Mouse (Mus musculus): ENCODE results near the gene Myo6. TPM values are rescaled to one million over a fixed set of nuclear protein-coding genes. Genes with fewer than 3 reads are reported as not detected.

Myo6 gene
- polyA plus RNA-seq, 1 experiment, result 61.9 TPM

DNA sequence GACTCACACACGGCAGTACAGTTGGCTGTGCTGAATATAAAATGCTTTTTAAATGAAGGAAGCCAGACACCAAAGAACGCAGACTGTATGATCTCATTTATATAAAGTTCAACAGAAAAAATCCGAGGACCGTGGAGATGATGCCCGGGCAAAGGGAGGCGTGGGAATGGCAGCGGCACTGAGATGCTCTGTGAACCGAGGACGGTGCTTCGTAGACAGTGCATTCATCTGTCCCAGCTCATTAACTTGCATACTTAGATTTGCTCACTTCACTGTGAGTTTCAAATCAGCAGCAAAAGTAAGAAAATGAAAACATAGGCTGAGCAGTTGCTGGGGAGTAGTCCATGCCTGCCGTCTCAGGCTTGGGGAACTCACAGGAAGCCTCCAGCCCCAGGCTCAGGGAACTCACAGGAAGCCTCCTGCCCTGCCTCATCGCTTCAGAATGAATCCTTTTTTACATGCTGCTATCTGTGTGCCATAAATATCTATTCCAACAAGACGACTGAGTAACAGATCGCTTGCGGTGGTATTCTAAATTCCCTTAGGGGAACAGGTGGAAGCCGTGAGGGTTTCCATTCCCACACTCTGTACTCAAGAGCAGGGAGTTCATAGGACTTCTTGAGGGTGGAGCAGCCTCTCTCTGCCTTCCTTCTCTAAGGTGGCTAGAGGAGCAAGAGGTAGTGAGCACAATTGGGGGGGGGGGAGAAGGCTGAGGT is 52.1 kb downstream of the Myo6 start:
- 60% methylated on average over 16 of the region's 16 CpGs for WGBS
- no peak overlapping the region for H3K4me3 ChIP-seq (replicated peaks; ENCODE audit: insufficient read depth, low read depth, low read length)
- H3K27me3 ChIP-seq (ENCODE audit: control insufficient read depth, insufficient read depth, low read length), result no peaks in the 10 kb centered on the region
- no peak for DNase-seq
- peaks cover 2% of the 10 kb centered on the region; the same call in 1 of the 2 replicates for H3K4me1 ChIP-seq (ENCODE audit: control insufficient read depth, insufficient read depth, low read length)
- no peak overlapping the region for H3K27ac ChIP-seq (ENCODE audit: insufficient read depth, low read length)
- TF ChIP-seq CTCF (IDR thresholded peaks at IDR 0.05; ENCODE audit: borderline replicate concordance, insufficient read depth, low read depth, low read length) (no peak), POLR2A (IDR thresholded peaks at IDR 0.05; ENCODE audit: borderline replicate concordance, insufficient read depth, low read length) (no peak)

DNA sequence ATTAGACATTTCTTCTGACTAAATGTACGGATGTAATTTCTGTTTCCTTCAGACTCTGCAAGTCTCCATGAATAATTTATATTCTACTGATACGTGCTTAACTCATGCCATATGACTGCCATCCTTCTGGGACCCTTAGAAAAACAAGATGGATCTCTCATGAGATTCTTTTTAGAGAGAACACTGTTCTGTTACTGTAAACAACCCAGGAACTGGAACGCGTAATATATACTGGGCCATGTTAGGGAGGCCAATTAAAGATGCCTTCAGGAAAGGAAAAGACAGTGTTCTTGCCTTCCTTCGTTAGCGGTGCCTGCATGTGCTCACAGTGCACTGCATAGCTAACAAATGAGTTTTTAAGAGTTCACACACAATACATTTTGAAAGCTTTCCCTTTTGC is 53.9 kb downstream of the Myo6 start:
- no peak overlapping the region for H3K27ac ChIP-seq (ENCODE audit: insufficient read depth, low read length)
- H3K4me3 ChIP-seq (replicated peaks; ENCODE audit: insufficient read depth, low read depth, low read length), result no peak overlapping the region
- no peaks in the 10 kb centered on the region for H3K27me3 ChIP-seq (ENCODE audit: control insufficient read depth, insufficient read depth, low read length)
- WGBS, result 85% methylated on average over 6 of the region's 6 CpGs
- DNase-seq, result no peak
- peaks cover 2% of the 10 kb centered on the region; the same call in 1 of the 2 replicates for H3K4me1 ChIP-seq (ENCODE audit: control insufficient read depth, insufficient read depth, low read length)
- TF ChIP-seq CTCF (IDR thresholded peaks at IDR 0.05; ENCODE audit: borderline replicate concordance, insufficient read depth, low read depth, low read length) (no peak), POLR2A (IDR thresholded peaks at IDR 0.05; ENCODE audit: borderline replicate concordance, insufficient read depth, low read length) (no peak)

DNA sequence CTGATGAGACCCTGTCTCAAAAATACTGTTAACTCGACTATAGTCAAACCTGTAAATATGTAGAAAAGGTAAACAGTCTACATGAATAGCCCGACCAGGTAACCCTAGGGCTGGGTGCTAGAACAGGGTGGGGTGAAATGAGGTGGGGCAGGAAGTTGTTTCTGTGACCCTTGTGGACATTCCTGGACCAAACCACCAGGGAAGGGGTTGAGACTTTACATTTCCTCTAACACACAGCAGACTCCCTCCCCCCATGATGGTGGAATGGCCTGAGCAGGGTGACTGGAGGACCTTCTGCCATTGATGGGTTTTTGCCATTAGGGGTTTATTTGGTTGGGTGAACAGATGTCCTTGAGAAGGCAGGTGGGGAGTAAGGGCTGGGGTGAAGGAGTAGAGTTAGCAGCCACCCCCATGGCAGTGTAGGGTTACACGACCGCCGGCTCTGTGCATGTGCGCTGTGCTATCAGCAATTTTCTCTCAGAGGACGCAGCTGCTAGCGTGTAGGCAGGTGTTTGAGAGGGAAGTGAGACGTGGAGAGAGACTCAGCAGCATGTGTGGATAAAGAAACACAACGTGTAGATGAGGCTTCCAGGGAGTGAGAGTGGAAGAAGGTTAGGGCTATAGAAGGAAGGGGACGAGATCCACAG is 59.3 kb downstream of the Myo6 start:
- Histone ChIP-seq H3K4me1 (ENCODE audit: control insufficient read depth, insufficient read depth, low read length) (no peaks in the 10 kb centered on the region), H3K4me3 (replicated peaks; ENCODE audit: insufficient read depth, low read depth, low read length) (no peak overlapping the region), H3K27ac (ENCODE audit: insufficient read depth, low read length) (no peak overlapping the region), H3K27me3 (ENCODE audit: control insufficient read depth, insufficient read depth, low read length) (no peaks in the 10 kb centered on the region)
- DNase-seq, result no peak
- TF ChIP-seq CTCF (IDR thresholded peaks at IDR 0.05; ENCODE audit: borderline replicate concordance, insufficient read depth, low read depth, low read length) (no peak), POLR2A (IDR thresholded peaks at IDR 0.05; ENCODE audit: borderline replicate concordance, insufficient read depth, low read length) (no peak)
- 90% methylated on average over 11 of the region's 11 CpGs for WGBS

DNA sequence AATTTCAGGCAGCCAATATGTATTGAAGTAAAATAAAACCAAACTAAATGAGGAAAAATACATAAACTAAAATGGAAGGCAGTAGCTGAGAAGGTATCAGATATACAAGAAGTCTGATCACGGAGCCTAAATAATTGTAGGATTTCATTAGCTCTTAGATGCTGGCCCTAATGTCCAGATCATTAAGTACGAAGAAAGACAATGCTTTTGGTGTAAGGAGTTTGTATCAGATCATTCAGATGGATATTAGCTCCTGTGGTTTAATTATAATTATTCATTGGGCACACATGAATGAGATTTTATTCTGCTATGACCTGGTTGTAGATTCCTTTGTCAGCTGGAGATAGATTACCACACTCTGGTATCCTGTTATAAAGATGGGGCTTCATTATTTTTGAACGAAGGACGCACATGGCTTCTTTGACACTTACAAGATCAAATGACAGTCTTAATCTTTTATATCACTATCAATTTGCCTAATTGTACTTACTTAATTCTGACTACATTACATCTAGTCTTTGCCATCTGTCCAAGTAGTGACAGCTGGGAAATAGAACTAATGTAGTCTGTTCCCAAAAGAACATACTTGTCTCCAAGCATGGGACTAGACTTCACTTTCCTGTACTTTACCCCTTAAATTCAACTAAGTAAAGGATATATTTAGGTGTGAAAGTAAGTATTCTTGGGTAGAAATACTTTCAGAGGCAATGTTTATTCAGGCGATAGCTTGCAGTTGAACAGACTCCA is 61.9 kb downstream of the Myo6 start:
- no peak for DNase-seq
- WGBS, result 50% methylated on average over 5 of the region's 5 CpGs
- no peak overlapping the region for H3K4me3 ChIP-seq (replicated peaks; ENCODE audit: insufficient read depth, low read depth, low read length)
- no peak overlapping the region for H3K27ac ChIP-seq (ENCODE audit: insufficient read depth, low read length)
- TF ChIP-seq POLR2A (IDR thresholded peaks at IDR 0.05; ENCODE audit: borderline replicate concordance, insufficient read depth, low read length), result no peak
- no peak for TF ChIP-seq CTCF (IDR thresholded peaks at IDR 0.05; ENCODE audit: borderline replicate concordance, insufficient read depth, low read depth, low read length)
- no peaks in the 10 kb centered on the region for H3K4me1 ChIP-seq (ENCODE audit: control insufficient read depth, insufficient read depth, low read length)
- H3K27me3 ChIP-seq (ENCODE audit: control insufficient read depth, insufficient read depth, low read length), result no peaks in the 10 kb centered on the region

DNA sequence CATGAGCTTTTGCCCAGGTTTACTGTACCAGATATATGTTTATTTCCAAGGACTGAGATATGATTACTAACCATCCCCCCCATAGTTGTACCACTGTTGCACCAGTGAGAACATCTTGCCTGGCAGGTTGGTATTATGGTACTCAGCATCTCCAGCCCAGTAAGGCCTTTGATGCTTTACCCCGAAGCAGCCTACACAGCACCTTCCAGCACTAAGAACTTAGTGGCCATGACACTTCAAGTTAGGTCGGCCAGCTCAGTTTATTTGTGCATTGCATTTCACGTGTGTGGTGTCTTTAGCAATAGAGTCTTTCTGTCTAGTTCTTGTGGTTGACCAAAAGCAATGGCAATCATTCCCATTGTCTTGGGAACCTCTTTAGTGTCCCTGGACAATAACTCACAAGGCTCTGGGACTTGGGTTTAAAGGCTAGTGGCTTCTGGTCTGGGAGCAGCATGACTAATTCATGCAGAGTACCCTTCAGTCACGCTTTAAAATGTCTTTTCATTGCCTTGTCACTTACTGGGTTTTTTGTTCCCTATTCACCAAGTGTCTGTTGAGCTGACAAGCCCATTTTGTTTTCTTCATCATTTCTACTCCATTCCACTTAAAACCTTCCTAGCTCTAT is 69.1 kb downstream of the Myo6 start:
- H3K4me1 ChIP-seq (ENCODE audit: control insufficient read depth, insufficient read depth, low read length), result no peaks in the 10 kb centered on the region
- no peak overlapping the region for H3K27ac ChIP-seq (ENCODE audit: insufficient read depth, low read length)
- TF ChIP-seq POLR2A (IDR thresholded peaks at IDR 0.05; ENCODE audit: borderline replicate concordance, insufficient read depth, low read length), result no peak
- no peak for TF ChIP-seq CTCF (IDR thresholded peaks at IDR 0.05; ENCODE audit: borderline replicate concordance, insufficient read depth, low read depth, low read length)
- WGBS, result 28% methylated on average over 4 of the region's 4 CpGs
- DNase-seq, result no peak
- H3K27me3 ChIP-seq (ENCODE audit: control insufficient read depth, insufficient read depth, low read length), result no peaks in the 10 kb centered on the region
- H3K4me3 ChIP-seq (replicated peaks; ENCODE audit: insufficient read depth, low read depth, low read length), result no peak overlapping the region

DNA sequence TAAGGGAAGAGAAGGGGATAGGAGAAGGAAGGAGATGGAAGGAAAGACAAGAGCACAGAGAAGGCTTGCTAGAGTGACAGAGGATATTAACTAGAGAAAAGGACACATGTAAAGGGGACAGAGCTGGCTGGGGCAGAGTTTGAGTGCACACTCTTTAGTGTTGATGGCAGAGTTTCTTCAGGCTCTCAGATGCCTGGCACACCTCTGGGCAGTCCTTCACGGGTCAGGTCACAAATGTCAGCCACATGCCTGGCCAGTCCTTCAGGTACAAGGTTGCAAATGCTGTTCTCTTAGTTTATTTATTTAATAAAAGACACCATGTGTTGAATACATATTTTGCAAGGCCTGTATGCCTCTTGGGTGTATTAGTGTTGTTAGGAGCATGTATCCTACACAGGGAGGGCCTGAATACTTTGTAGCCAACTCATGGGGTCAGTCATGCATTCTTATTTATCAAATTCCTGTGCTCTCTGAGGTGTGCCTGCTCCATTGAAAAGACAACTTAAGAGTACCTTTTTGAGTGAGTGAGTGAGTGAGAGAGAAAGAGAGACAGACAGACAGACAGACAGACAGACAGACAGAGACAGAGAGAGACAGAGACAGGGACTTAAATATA is 72.5 kb downstream of the Myo6 start:
- 78% methylated on average over 1 of the region's 1 CpGs for WGBS
- Histone ChIP-seq H3K4me1 (ENCODE audit: control insufficient read depth, insufficient read depth, low read length) (no peaks in the 10 kb centered on the region), H3K27me3 (ENCODE audit: control insufficient read depth, insufficient read depth, low read length) (no peaks in the 10 kb centered on the region), H3K4me3 (replicated peaks; ENCODE audit: insufficient read depth, low read depth, low read length) (no peak overlapping the region), H3K27ac (ENCODE audit: insufficient read depth, low read length) (no peak overlapping the region)
- TF ChIP-seq POLR2A (IDR thresholded peaks at IDR 0.05; ENCODE audit: borderline replicate concordance, insufficient read depth, low read length) (no peak), CTCF (IDR thresholded peaks at IDR 0.05; ENCODE audit: borderline replicate concordance, insufficient read depth, low read depth, low read length) (no peak)
- DNase-seq, result no peak

DNA sequence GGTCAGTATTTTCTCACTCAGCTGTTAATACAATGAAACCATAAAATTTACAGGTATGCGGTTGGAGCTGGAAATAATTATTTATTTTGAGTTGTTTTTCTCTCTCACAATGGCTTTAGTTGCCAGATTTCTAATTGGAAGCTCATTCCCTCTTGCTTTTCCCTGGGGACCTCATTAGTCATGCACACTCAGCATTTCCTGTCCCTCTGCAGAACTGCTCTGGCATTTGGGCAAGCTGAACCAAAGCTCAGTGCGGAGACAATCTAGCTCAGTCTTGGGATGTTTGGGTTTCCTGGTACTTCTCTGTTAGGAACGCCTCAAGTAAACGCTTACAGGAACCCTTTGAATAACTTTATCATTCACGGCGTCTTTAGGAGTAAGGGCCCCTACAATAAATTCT is 76.9 kb downstream of the Myo6 start:
- peak in 1 of 2 experiments; percentile 18 for DNase-seq
- 67% methylated on average over 6 of the region's 6 CpGs for WGBS
- no peaks in the 10 kb centered on the region for H3K4me1 ChIP-seq (ENCODE audit: control insufficient read depth, insufficient read depth, low read length)
- H3K27me3 ChIP-seq (ENCODE audit: control insufficient read depth, insufficient read depth, low read length), result no peaks in the 10 kb centered on the region
- TF ChIP-seq POLR2A (IDR thresholded peaks at IDR 0.05; ENCODE audit: borderline replicate concordance, insufficient read depth, low read length) (no peak), CTCF (IDR thresholded peaks at IDR 0.05; ENCODE audit: borderline replicate concordance, insufficient read depth, low read depth, low read length) (no peak)
- no peak overlapping the region for H3K4me3 ChIP-seq (replicated peaks; ENCODE audit: insufficient read depth, low read depth, low read length)
- H3K27ac ChIP-seq (ENCODE audit: insufficient read depth, low read length), result no peak overlapping the region

All from cerebellum, adult 2 months (tissue).